Mouse (Mus musculus) heart, embryonic 15.5 days (tissue): ENCODE measurements around the gene Retsat. TPM values are rescaled to one million over a fixed set of nuclear protein-coding genes. Genes with fewer than 3 reads are reported as not detected.
A peak's percentile ranks its signal among the peaks of the same experiment; 100 is the strongest.

Source experiments
- ATAC-seq: fragments of 200-750 bp; cut with Nextera tagmentation; replicated peaks from 2 replicates; pipeline ENCODE4 v1.8.0; 2017; ENCODE audit warnings: low read depth, moderate TSS enrichment; ENCODE audit not compliant: insufficient number of reproducible peaks, insufficient read depth, low FRiP score
- H3K27ac ChIP-seq: fragments of 300-500 bp; sonication (generic); 2 replicates; pipeline ENCODE4 v1.5.1; 2015; ENCODE audit warnings: mild to moderate bottlenecking, inconsistent platforms
- H3K27me3 ChIP-seq: fragments of 300-500 bp; sonication (generic); 2 replicates; pipeline ENCODE4 v1.6.1; 2015; ENCODE audit warnings: inconsistent platforms
- H3K36me3 ChIP-seq: fragments of 300-500 bp; sonication (generic); 2 replicates; pipeline ENCODE4 v1.6.1; 2015; ENCODE audit warnings: mild to moderate bottlenecking, inconsistent platforms
- H3K4me1 ChIP-seq: fragments of 300-500 bp; sonication (generic); replicated peaks from 2 replicates; pipeline ENCODE4 v1.6.1; 2015; ENCODE audit warnings: inconsistent platforms
- H3K4me2 ChIP-seq: fragments of 300-500 bp; sonication (generic); 2 replicates; pipeline ENCODE4 v1.6.1; 2015; ENCODE audit warnings: inconsistent platforms, mild to moderate bottlenecking, moderate library complexity
- H3K4me3 ChIP-seq: fragments of 300-500 bp; sonication (generic); 2 replicates; pipeline ENCODE4 v1.5.1; 2015; ENCODE audit warnings: mild to moderate bottlenecking, inconsistent platforms
- H3K9ac ChIP-seq: fragments of 300-500 bp; sonication (generic); 2 replicates; pipeline ENCODE4 v1.6.1; 2015; ENCODE audit warnings: mild to moderate bottlenecking, inconsistent platforms
- H3K9me3 ChIP-seq: fragments of 300-500 bp; sonication (generic); replicated peaks from 2 replicates; pipeline ENCODE4 v1.6.1; 2016; ENCODE audit warnings: inconsistent platforms
- WGBS: fragments of 180-500 bp; shearing (Covaris S2); methylation state at CpG from one replicate; pipeline ENCODE4 v1.1.7; 2015; ENCODE audit warnings: mixed read lengths; 5-methylcytosine and 5-hydroxymethylcytosine counted together
- polyA plus RNA-seq: library from polyadenylated mRNA; unstranded; fragments of >200 nt; fragmentation: Nextera tagmentation; extraction: Ambion mirVana; gene quantifications from 2 replicates; pipeline ENCODE4 v1.2.1, GENCODE M21; 2015

The Retsat gene
- 19.8 and 21.4 TPM in 2 replicates for polyA plus RNA-seq

- Histone ChIP-seq H3K4me3 (peak within 1 kb of the TSS; percentile 76), H3K9me3 (no peaks in the 10 kb centered on the region), H3K4me1 (peaks cover 20% of the 10 kb centered on the region), H3K9ac (peak within 1 kb of the TSS; percentile 71), H3K27me3 (no peaks in the 10 kb centered on the region), H3K4me2 (peak within 1 kb of the TSS; percentile 68), H3K27ac (peak within 1 kb of the TSS; percentile 85), H3K36me3 (no peaks in the 10 kb centered on the region)
- WGBS, result 1% methylated on average over 38 of the region's 38 CpGs
- peak; percentile 89 for ATAC-seq
These were observed at the start of gene Retsat, which contains the start of gene Elmod3 for GRCm38 (mm10) chr6:72597956-72598753. Gene Retsat, plus strand, starts transcription at chr6:72598475. Gene Elmod3, minus strand, starts transcription at chr6:72598413.

DNA sequence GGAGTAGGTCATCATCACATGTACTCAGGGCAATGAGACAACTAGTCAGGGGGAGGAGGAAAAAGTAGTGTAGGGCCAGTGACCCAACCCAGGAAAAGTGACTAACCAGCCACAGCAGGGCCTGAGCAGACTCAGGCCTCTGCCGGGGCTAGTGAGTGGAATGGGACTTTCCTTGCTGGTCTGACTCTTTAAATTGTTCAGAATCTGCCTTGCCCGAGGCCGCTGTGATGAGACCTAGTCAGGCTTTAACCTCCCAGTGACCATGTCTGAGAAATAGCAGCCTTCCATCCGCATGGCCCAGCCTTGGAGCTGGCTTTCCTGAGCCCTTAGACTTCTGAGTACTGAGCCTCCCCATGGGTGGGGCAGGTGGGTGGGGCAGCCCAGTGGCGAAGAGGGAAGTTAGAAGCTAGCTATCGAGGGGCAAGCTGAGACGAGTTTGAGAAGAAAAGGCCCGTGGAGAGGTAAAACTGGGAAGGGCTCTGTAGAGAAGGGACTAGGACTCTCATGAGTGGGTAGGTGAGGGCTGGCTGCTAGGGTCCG is 49.2 kb upstream of the Retsat start:
- H3K27ac ChIP-seq, result peak overlapping the region; percentile 5; the same call in 1 of the 2 replicates
- H3K4me3 ChIP-seq, result no peak overlapping the region
- H3K36me3 ChIP-seq, result no peaks in the 10 kb centered on the region
- 49% methylated on average over 9 of the region's 9 CpGs for WGBS
- no peak overlapping the region for H3K4me2 ChIP-seq
- H3K9ac ChIP-seq, result no peak overlapping the region
- H3K4me1 ChIP-seq, result peaks cover 26% of the 10 kb centered on the region
- no peak for ATAC-seq
- no peaks in the 10 kb centered on the region for H3K9me3 ChIP-seq
- H3K27me3 ChIP-seq, result no peaks in the 10 kb centered on the region

DNA sequence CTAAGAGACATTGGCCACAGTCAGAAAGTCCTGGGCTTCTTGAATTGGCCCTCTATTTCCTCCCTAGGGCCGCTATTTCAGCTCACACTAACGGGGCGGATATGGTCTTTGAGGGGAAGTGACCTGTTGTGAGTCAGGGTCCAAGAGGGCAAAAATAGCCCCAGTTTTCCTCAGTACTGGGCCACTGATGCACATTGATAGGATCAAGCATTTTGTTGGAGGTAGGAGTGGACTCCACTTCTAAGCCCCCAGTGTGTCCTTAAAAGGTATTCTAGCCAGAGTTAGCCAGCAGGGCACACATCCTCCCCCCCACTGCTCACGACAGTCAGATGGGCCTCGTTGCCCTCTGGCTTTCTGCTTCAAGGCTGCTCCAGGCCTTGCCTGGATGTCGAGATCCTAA is 48.2 kb upstream of the Retsat start:
- WGBS, result 54% methylated on average over 6 of the region's 6 CpGs
- H3K4me1 ChIP-seq, result peaks cover 19% of the 10 kb centered on the region
- no peaks in the 10 kb centered on the region for H3K27me3 ChIP-seq
- H3K27ac ChIP-seq, result no peak overlapping the region
- H3K4me2 ChIP-seq, result no peak overlapping the region
- no peak for ATAC-seq
- H3K36me3 ChIP-seq, result no peaks in the 10 kb centered on the region
- H3K9me3 ChIP-seq, result no peaks in the 10 kb centered on the region
- H3K9ac ChIP-seq, result no peak overlapping the region
- H3K4me3 ChIP-seq, result no peak overlapping the region

DNA sequence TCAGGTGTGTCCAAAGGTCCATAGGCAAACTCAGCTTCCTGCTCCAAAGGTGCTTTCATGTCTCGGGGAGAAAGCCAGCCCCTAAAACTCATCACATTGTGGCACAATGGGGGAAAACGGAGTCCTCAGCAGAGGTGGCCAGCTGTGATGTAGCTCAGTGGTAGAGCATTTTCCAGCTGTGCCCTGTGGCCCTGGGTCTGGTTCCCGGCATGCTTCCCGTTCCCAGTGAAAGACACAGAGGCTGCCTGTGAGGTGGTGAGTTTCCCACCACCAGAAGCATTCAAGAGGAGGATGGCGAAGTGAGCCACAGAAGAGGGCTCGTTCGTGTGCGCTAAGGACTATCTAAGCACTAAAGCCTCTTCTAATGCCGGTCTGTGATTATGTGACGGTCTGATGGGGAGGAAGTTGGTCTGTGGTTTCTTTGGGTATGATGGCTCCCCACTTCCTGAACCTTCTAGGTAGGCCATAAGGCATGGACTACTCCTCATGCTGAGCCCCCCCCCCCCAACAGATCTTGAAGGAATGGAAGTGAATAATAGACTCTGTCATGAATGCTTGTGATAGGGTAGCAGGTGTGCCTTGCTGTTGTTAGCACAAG is 47.7 kb upstream of the Retsat start:
- Histone ChIP-seq H3K4me3 (no peak overlapping the region), H3K27me3 (no peaks in the 10 kb centered on the region), H3K9me3 (no peaks in the 10 kb centered on the region), H3K36me3 (no peaks in the 10 kb centered on the region), H3K4me1 (peaks cover 19% of the 10 kb centered on the region), H3K9ac (no peak overlapping the region), H3K27ac (no peak overlapping the region), H3K4me2 (no peak overlapping the region)
- 81% methylated on average over 10 of the region's 10 CpGs for WGBS
- ATAC-seq, result no peak

DNA sequence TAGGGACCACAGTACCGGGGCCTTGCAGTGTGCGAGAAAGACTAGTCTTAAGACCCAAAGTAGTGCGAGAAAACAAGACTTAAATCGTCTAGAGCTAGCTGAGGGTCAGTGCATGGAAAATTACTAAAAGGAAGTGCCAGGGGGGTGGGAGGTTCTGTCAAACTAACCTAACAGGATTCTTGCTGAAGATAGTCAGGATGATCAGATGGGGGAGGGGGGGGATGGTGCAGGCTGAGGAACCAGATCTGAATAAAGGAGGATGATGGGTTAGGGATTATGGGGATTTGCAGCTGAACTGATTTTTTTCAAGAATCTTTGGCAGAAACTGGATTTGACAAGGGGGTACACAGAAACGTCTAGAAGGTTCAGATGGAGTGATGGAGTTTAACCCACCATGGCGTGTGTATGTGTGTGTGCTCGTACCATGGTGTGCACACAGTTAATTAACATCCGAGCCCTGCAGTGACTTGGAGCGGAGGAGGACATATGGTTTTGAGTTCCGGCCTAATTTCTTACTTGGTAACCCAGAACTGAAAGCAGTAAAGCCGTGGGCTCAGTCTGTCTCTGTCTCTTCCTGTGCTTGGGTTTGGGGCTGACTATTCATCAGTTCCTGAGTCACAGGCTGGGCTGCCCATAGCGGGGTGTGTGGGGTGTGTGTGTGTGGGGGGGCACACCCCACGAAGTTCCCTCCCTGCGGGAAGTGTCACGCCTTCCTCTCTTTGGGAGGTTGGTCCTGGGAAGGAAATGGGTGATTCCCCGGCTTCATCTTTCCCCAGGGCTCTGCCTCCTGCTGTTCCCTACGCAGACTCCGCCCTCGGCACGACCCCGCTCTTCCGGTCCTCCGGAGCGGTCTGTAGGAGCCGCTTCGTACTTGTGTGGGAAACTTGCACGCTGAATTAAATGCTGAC is 45.9 kb upstream of the Retsat start:
- Histone ChIP-seq H3K27me3 (no peaks in the 10 kb centered on the region), H3K27ac (peak overlapping the region; percentile 84), H3K36me3 (no peaks in the 10 kb centered on the region), H3K9me3 (no peaks in the 10 kb centered on the region), H3K4me1 (peaks cover 19% of the 10 kb centered on the region), H3K4me2 (peak overlapping the region; percentile 69), H3K4me3 (peak overlapping the region; percentile 52), H3K9ac (peak overlapping the region; percentile 52)
- 16% methylated on average over 27 of the region's 27 CpGs for WGBS
- ATAC-seq, result peak; percentile 84

GRCm38 (mm10) chr6:72553079-72553412 is 45.2 kb upstream of the Retsat start:
- H3K4me1 ChIP-seq, result peaks cover 19% of the 10 kb centered on the region
- H3K27me3 ChIP-seq, result no peaks in the 10 kb centered on the region
- H3K9me3 ChIP-seq, result no peaks in the 10 kb centered on the region
- ATAC-seq, result no peak
- 18% methylated on average over 8 of the region's 8 CpGs for WGBS
- peak overlapping the region; percentile 52 for H3K9ac ChIP-seq
- H3K4me2 ChIP-seq, result peak overlapping the region; percentile 69
- no peaks in the 10 kb centered on the region for H3K36me3 ChIP-seq
- H3K27ac ChIP-seq, result peak overlapping the region; percentile 84
- H3K4me3 ChIP-seq, result peak overlapping the region; percentile 52

DNA sequence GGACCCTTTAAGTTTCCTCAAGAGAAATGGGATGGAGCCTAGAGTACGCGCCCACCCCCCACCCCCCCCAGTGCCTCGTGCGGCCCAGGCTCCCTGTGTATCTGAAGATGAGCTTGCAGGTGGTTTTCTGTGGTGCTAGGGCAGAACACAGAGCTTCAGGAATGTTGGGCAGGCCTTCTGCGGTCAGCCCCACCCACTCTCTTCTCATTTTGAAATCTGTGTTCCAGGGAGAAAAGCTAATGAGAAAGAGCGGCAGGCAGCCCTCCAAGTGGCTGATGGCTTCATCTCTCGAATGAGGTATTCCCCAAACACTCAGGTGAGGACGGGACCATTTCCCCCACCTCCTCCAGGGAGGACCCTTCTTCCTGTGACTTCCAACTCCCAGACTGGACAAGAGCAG is 37.5 kb upstream of the Retsat start:
- H3K4me1 ChIP-seq, result peaks cover 8% of the 10 kb centered on the region
- no peak overlapping the region for H3K4me3 ChIP-seq
- no peak for ATAC-seq
- no peaks in the 10 kb centered on the region for H3K27me3 ChIP-seq
- H3K9ac ChIP-seq, result no peak overlapping the region
- H3K36me3 ChIP-seq, result no peaks in the 10 kb centered on the region
- no peaks in the 10 kb centered on the region for H3K9me3 ChIP-seq
- WGBS, result 73% methylated on average over 8 of the region's 8 CpGs
- H3K27ac ChIP-seq, result no peak overlapping the region
- H3K4me2 ChIP-seq, result no peak overlapping the region

DNA sequence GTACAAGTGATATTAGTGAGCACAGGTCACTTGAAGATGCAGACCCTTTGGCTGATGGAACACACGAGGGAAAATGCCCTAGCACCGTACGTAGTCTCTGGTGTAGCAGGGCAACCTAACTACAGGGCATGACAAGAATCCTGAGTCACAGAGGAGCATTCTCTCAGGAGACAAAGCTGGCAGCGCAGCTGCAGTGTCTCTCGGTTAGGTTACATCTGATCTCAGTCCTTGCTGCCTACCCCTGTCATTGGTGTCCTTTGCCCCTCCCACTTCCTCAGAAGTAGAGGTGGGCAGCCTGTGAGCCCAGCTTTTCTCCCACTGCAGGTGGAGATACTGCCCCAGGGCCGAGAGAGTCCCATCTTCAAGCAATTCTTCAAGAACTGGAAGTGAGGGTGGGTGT is 35.8 kb upstream of the Retsat start:
- Histone ChIP-seq H3K9me3 (no peaks in the 10 kb centered on the region), H3K4me2 (no peak overlapping the region), H3K9ac (no peak overlapping the region), H3K27me3 (no peaks in the 10 kb centered on the region), H3K4me3 (no peak overlapping the region), H3K27ac (no peak overlapping the region), H3K4me1 (peaks cover 10% of the 10 kb centered on the region), H3K36me3 (no peaks in the 10 kb centered on the region)
- ATAC-seq, result no peak
- WGBS, result 64% methylated on average over 6 of the region's 6 CpGs

DNA sequence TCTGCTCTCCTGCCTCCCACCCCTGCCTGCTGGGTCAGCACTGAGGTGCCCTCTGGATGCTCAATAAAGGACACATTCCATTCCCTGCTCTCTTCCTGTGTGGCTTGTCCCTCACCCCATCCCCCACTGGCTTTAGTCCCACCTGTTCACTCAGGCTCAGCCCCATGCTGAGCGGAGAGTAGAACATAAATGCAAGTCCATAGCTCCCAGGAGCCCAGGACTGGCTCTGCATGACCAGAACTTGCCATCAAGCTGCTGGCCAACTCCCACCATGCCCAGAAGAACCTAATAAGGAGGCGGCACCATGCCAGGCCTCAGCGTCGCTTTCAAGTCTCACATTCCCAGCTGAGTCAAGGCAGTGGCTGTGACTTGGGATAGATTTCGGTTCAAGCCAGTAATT is 35.4 kb upstream of the Retsat start:
- ATAC-seq, result no peak
- peaks cover under 1% of the 10 kb centered on the region; the same call in 1 of the 2 replicates for H3K36me3 ChIP-seq
- H3K9ac ChIP-seq, result no peak overlapping the region
- H3K4me1 ChIP-seq, result peaks cover 10% of the 10 kb centered on the region
- H3K4me3 ChIP-seq, result no peak overlapping the region
- H3K9me3 ChIP-seq, result no peaks in the 10 kb centered on the region
- H3K4me2 ChIP-seq, result no peak overlapping the region
- no peak overlapping the region for H3K27ac ChIP-seq
- H3K27me3 ChIP-seq, result no peaks in the 10 kb centered on the region
- WGBS, result 81% methylated on average over 5 of the region's 5 CpGs

DNA sequence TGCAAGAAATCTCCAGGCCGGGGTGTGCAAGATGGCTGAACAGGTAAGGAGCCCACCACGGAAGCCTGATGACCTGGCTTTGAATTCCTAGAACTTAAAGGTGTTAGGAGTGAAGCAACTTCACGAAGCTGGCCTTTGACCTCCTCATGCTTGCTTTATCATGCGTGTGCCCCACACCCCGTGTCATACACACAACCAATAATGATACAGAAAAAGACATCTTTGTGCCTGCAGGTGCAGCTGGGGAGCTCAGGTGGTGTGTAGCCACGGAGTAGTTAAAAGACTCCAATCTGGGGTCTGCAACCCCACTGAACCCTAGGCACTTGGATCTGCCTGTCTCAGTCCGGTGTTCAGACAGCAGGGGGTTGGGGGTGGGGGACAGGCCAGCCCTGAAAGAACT is 32.8 kb upstream of the Retsat start:
- H3K27ac ChIP-seq, result no peak overlapping the region
- no peak overlapping the region for H3K4me2 ChIP-seq
- H3K36me3 ChIP-seq, result peaks cover 7% of the 10 kb centered on the region; the same call in 1 of the 2 replicates
- no peak; the same call in 1 of the 2 replicates for ATAC-seq
- WGBS, result 78% methylated on average over 7 of the region's 7 CpGs
- 0 out of 2 replicates have a peak overlapping the region, but pooled peaks have one; percentile 24 for H3K9ac ChIP-seq
- H3K4me1 ChIP-seq, result peaks cover 10% of the 10 kb centered on the region
- H3K27me3 ChIP-seq, result no peaks in the 10 kb centered on the region
- no peak overlapping the region for H3K4me3 ChIP-seq
- no peaks in the 10 kb centered on the region for H3K9me3 ChIP-seq

DNA sequence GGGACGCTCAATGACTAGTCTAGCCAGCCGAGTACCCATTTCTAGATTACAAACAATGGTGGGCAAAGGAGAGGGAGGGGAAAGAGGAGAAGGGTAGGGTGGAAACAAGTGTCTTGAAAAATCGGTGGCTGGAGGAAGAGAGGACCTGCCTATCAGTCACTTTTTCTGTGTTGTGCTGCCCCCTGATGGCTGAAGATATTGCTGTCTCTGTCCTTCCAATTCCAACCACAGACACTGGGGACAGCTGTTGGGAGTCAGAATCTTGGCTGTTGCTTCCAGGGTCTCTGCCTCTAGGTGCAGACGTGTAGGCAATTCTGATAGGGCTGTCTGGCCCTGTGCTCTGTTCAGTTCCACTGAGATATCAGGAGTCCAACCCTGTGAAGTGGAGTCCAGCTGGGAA is 32.2 kb upstream of the Retsat start:
- peaks cover 10% of the 10 kb centered on the region for H3K4me1 ChIP-seq
- peak overlapping the region; percentile 24; the same call in 1 of the 2 replicates for H3K9ac ChIP-seq
- no peaks in the 10 kb centered on the region for H3K27me3 ChIP-seq
- H3K9me3 ChIP-seq, result no peaks in the 10 kb centered on the region
- no peak overlapping the region for H3K4me2 ChIP-seq
- no peak overlapping the region for H3K4me3 ChIP-seq
- H3K36me3 ChIP-seq, result peaks cover 7% of the 10 kb centered on the region; the same call in 1 of the 2 replicates
- 2% methylated on average over 4 of the region's 4 CpGs for whole genome bisulfite sequencing
- H3K27ac ChIP-seq, result no peak overlapping the region
- peak; percentile 74 for ATAC-seq
